Mouse (Mus musculus): ENCODE results near the gene Arpin.

- TF ChIP-seq CHD2 (IDR thresholded peaks at IDR 0.05; ENCODE audit: low read depth, low read length) (no peak), MAFK (IDR thresholded peaks at IDR 0.05; ENCODE audit: insufficient read depth, low read depth, low read length) (no peak), ZC3H11A (IDR thresholded peaks at IDR 0.05; ENCODE audit: borderline replicate concordance, low read depth, low read length) (no peak), HCFC1 (IDR thresholded peaks at IDR 0.05; ENCODE audit: borderline replicate concordance, insufficient read depth, low read length) (no peak)
These were observed 499 bp upstream of the Arpin start for GRCm38 (mm10) chr7:79935511-79936205.
